Mouse (Mus musculus): ENCODE data around the gene Gas7. TPM values are rescaled to one million over a fixed set of nuclear protein-coding genes. Genes with fewer than 3 reads are reported as not detected.
A peak's percentile ranks its signal among the peaks of the same experiment; 100 is the strongest.

Gene Gas7
- 9.8 and 10.4 TPM in 2 replicates for polyA plus RNA-seq (2012; rRNA removed)
- 17.2 and 18.2 TPM in 2 replicates for polyA plus RNA-seq (2014; fragmentation: Nextera tagmentation; extraction: Ambion mirVana)

GRCm38 (mm10) chr11:67454874-67455526 lies at the start of gene Gas7:
Gene Gas7 (plus strand): TSS chr11:67455437.
- ATAC-seq (ENCODE audit: low FRiP score, low read depth), result peak; percentile 72
- Histone ChIP-seq H3K27me3 (ENCODE audit: control insufficient read depth, insufficient read depth, low read length) (peaks cover 4% of the 10 kb centered on the region; the same call in 1 of the 2 replicates), H3K27ac (replicated peaks; ENCODE audit: low read depth, low read length) (no peak within 1 kb of the TSS), H3K4me1 (ENCODE audit: control insufficient read depth, insufficient read depth, low read length) (peaks cover 4% of the 10 kb centered on the region; the same call in 1 of the 2 replicates), H3K36me3 (ENCODE audit: control insufficient read depth, insufficient read depth, low read length) (no peaks in the 10 kb centered on the region), H3K4me2 (replicated peaks; ENCODE audit: low read depth, low read length, severe bottlenecking) (peak within 1 kb of the TSS; percentile 98), H3K4me3 (replicated peaks; ENCODE audit: low read length) (peak within 1 kb of the TSS; percentile 76), H3K9ac (ENCODE audit: low read depth, low read length, severe bottlenecking) (peak within 1 kb of the TSS; percentile 70), H3K9me3 (ENCODE audit: control insufficient read depth, low read length) (no peaks in the 10 kb centered on the region)
- WGBS, result under 1% methylated on average over 20 of the region's 78 CpGs
- DNase-seq (ENCODE audit: low spot score), result peak; percentile 43
- TF ChIP-seq POLR2A (IDR thresholded peaks at IDR 0.05; ENCODE audit: borderline replicate concordance, extremely low read depth, insufficient read depth, insufficient read length), result no peak

DNA sequence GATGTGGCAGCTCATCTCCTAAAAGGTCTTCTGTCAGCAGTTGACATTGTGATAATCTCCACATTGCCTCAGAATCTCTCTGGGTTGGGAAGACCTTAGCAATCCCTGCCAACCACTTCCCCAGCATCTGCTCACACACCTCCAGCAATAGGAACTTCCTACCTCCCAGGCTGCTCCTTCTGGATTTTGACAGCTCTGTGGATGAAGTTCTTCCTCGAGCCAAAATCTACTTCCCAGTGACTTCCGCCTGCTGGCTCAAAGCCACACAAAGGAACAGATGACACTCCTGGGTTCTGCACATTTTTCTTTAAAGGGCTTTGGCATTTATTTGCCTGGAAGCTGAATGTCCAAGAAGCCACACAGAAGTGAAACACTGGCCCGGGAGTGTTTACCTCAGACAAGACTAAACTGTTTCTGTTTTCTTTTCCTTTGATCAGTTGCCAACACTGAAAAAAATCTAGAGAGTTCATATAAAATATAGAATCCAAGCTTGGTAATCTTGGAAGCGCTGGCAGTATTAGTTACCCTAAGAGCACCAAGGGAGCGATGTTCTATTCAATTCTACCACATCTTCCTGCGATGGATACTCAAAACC lies 40.8 kb upstream of the Gas7 start:
- no peak for TF ChIP-seq POLR2A (IDR thresholded peaks at IDR 0.05; ENCODE audit: borderline replicate concordance, extremely low read depth, insufficient read depth, insufficient read length)
- Histone ChIP-seq H3K4me2 (replicated peaks; ENCODE audit: low read depth, low read length, severe bottlenecking) (no peak overlapping the region), H3K27ac (replicated peaks; ENCODE audit: low read depth, low read length) (no peak overlapping the region), H3K27me3 (ENCODE audit: control insufficient read depth, insufficient read depth, low read length) (no peaks in the 10 kb centered on the region), H3K4me3 (replicated peaks; ENCODE audit: low read length) (no peak overlapping the region), H3K9ac (ENCODE audit: low read depth, low read length, severe bottlenecking) (no peak overlapping the region), H3K4me1 (ENCODE audit: control insufficient read depth, insufficient read depth, low read length) (no peaks in the 10 kb centered on the region), H3K36me3 (ENCODE audit: control insufficient read depth, insufficient read depth, low read length) (no peaks in the 10 kb centered on the region), H3K9me3 (ENCODE audit: control insufficient read depth, low read length) (no peaks in the 10 kb centered on the region)
- 63% methylated on average over 6 of the region's 6 CpGs for WGBS
- DNase-seq (ENCODE audit: low spot score) (no peak), ATAC-seq (ENCODE audit: low FRiP score, low read depth) (no peak)

DNA sequence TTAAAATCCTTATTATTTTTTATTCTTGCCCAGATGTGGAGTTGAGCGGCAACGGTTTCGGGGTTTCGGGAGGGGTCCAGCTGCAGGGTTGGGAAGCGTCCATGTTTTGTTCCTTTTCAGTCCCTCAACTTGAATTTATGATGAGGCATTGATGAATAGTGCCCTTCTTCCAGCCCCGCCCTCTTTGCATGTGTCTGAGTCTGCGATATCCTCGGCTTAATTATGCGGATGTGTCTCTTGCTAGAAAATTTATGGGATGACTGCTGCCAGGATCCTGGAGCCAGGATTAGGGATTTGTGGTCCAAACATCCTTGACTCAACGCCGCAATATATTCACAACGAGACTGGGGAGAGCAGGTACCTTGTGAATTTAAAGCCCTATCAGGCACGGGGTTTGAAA lies 31.7 kb upstream of the Gas7 start:
- H3K9ac ChIP-seq (ENCODE audit: low read depth, low read length, severe bottlenecking), result no peak overlapping the region
- H3K4me3 ChIP-seq (replicated peaks; ENCODE audit: low read length), result no peak overlapping the region
- peaks cover 3% of the 10 kb centered on the region for H3K4me1 ChIP-seq (ENCODE audit: control insufficient read depth, insufficient read depth, low read length)
- 0 out of 2 replicates have a peak overlapping the region, but pooled peaks have one; percentile 7 for H3K4me2 ChIP-seq (replicated peaks; ENCODE audit: low read depth, low read length, severe bottlenecking)
- H3K27ac ChIP-seq (replicated peaks; ENCODE audit: low read depth, low read length), result no peak overlapping the region
- no peaks in the 10 kb centered on the region for H3K36me3 ChIP-seq (ENCODE audit: control insufficient read depth, insufficient read depth, low read length)
- whole genome bisulfite sequencing, result 47% methylated on average over 13 of the region's 13 CpGs
- no peaks in the 10 kb centered on the region for H3K27me3 ChIP-seq (ENCODE audit: control insufficient read depth, insufficient read depth, low read length)
- H3K9me3 ChIP-seq (ENCODE audit: control insufficient read depth, low read length), result no peaks in the 10 kb centered on the region
- TF ChIP-seq POLR2A (IDR thresholded peaks at IDR 0.05; ENCODE audit: borderline replicate concordance, extremely low read depth, insufficient read depth, insufficient read length), result no peak
- ATAC-seq (ENCODE audit: low FRiP score, low read depth) (no peak), DNase-seq (ENCODE audit: low spot score) (no peak)

DNA sequence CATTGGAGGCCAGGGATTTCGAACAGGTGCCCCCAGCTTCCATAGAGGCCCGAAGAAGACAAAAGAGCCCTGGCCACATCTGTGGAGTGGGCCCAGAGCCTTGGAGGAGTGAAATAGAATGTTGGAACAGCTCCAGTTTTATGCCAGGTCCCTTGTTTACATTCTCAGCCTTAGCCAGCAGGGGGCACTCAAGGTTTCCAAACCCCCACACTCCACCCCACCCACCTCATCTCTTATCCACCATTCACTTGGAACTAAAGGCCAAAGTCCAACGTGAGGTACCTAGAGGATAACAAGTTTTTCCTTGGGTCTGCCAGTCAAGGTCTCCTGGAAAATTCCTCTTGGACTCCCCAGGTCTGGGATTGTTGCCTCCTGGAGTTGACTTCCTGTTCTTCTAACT lies 27.0 kb upstream of the Gas7 start:
- ATAC-seq (ENCODE audit: low FRiP score, low read depth) (no peak), DNase-seq (ENCODE audit: low spot score) (peak; percentile 25)
- 37% methylated on average over 3 of the region's 3 CpGs for WGBS
- Histone ChIP-seq H3K4me3 (replicated peaks; ENCODE audit: low read length) (no peak overlapping the region), H3K9ac (ENCODE audit: low read depth, low read length, severe bottlenecking) (no peak overlapping the region), H3K4me1 (ENCODE audit: control insufficient read depth, insufficient read depth, low read length) (0 out of 2 replicates have a peak, but pooled peaks cover 4% of the 10 kb centered on the region), H3K9me3 (ENCODE audit: control insufficient read depth, low read length) (no peaks in the 10 kb centered on the region), H3K4me2 (replicated peaks; ENCODE audit: low read depth, low read length, severe bottlenecking) (no peak overlapping the region), H3K27me3 (ENCODE audit: control insufficient read depth, insufficient read depth, low read length) (no peaks in the 10 kb centered on the region), H3K36me3 (ENCODE audit: control insufficient read depth, insufficient read depth, low read length) (no peaks in the 10 kb centered on the region), H3K27ac (replicated peaks; ENCODE audit: low read depth, low read length) (no peak overlapping the region)
- no peak for TF ChIP-seq POLR2A (IDR thresholded peaks at IDR 0.05; ENCODE audit: borderline replicate concordance, extremely low read depth, insufficient read depth, insufficient read length)

DNA sequence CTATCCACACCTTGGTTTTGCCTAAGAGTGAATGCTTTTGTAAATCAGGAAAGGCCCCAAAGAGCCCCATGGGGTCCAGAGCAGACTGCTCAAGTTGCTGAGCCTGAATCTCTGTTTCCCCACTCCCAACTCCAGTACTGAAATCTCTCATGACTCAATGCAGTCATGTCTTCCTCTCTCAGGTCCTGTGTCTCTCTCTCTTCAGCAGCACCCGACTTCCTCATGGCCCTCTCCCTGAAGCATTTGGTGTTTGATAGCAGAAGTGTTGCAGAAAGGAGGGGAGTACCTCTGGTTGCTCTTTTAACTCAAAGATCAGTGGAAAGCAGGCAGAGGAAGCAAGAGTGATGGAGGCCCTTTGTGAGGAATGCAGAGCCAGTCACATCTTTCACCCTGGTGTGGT lies 25.4 kb upstream of the Gas7 start:
- Histone ChIP-seq H3K4me3 (replicated peaks; ENCODE audit: low read length) (no peak overlapping the region), H3K4me2 (replicated peaks; ENCODE audit: low read depth, low read length, severe bottlenecking) (no peak overlapping the region), H3K9me3 (ENCODE audit: control insufficient read depth, low read length) (no peaks in the 10 kb centered on the region), H3K4me1 (ENCODE audit: control insufficient read depth, insufficient read depth, low read length) (0 out of 2 replicates have a peak, but pooled peaks cover 4% of the 10 kb centered on the region), H3K27me3 (ENCODE audit: control insufficient read depth, insufficient read depth, low read length) (no peaks in the 10 kb centered on the region), H3K36me3 (ENCODE audit: control insufficient read depth, insufficient read depth, low read length) (no peaks in the 10 kb centered on the region), H3K9ac (ENCODE audit: low read depth, low read length, severe bottlenecking) (no peak overlapping the region), H3K27ac (replicated peaks; ENCODE audit: low read depth, low read length) (no peak overlapping the region)
- WGBS, result 43% methylated on average over 1 of the region's 1 CpGs
- ATAC-seq (ENCODE audit: low FRiP score, low read depth) (no peak), DNase-seq (ENCODE audit: low spot score) (no peak)
- TF ChIP-seq POLR2A (IDR thresholded peaks at IDR 0.05; ENCODE audit: borderline replicate concordance, extremely low read depth, insufficient read depth, insufficient read length), result no peak

All from limb, embryonic 14.5 days (tissue).